Mouse (Mus musculus): ENCODE measurements at regions not wholly inside any gene's neighbourhood (a gene's known extent, or its start where the extent isn't known, plus 50 kb on each side); places are given as distances from the start of the nearest gene placed in this dataset.

GRCm38 (mm10) chr15:7697724-7698123 is 112.9 kb upstream of the Gdnf start:
- DNase-seq = no peak

- DNase-seq = no peak
These were observed 101.8 kb upstream of the Gdnf start for GRCm38 (mm10) chr15:7708836-7709235.

GRCm38 (mm10) chr15:7714641-7715040 is 96.0 kb upstream of the Gdnf start:
- DNase-seq = peak; percentile 7

GRCm38 (mm10) chr15:7716188-7716587 is 94.5 kb upstream of the Gdnf start:
- no peak for DNase-seq

- DNase-seq = no peak
These were observed 87.4 kb upstream of the Gdnf start for GRCm38 (mm10) chr15:7723202-7723721.

- no peak for DNase-seq
These were observed 86.9 kb upstream of the Gdnf start for GRCm38 (mm10) chr15:7723770-7724169.

GRCm38 (mm10) chr15:7725505-7725904 is 85.1 kb upstream of the Gdnf start:
- DNase-seq = no peak

- DNase-seq = no peak
These were observed 63.1 kb upstream of the Gdnf start for GRCm38 (mm10) chr15:7747586-7747985.

GRCm38 (mm10) chr15:7750441-7750840 is 60.2 kb upstream of the Gdnf start:
- no peak for DNase-seq

Data from lung, postnatal 10 days (tissue).